Mouse (Mus musculus) cerebral cortex, adult 2 months (tissue): ENCODE results near the gene Hsd11b2.

Experiments used
- WGBS: fragments of 180-500 bp; shearing (Covaris S2); methylation state at CpG from one replicate; pipeline ENCODE4 v1.1.7; 2018; 5-methylcytosine and 5-hydroxymethylcytosine counted together

Hsd11b2 gene

DNA sequence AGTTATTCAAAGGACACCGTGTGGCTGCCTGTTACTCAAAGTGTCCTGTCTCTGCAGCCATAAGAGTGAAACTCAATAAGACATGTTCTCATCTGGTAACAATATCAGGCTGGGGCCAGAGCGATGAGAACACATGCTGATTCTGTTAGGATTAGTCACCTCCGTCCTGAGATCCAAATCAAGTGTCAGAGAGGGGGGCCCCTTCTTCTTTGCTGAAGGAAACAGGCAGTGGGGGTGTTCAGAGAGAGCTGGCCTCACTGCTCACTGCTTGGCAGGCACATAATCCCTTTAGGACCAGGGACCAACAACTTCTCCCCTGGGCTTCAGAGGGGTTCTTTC lies 34.6 kb upstream of the Hsd11b2 start:
- WGBS, result 64% methylated on average over 3 of the region's 3 CpGs

DNA sequence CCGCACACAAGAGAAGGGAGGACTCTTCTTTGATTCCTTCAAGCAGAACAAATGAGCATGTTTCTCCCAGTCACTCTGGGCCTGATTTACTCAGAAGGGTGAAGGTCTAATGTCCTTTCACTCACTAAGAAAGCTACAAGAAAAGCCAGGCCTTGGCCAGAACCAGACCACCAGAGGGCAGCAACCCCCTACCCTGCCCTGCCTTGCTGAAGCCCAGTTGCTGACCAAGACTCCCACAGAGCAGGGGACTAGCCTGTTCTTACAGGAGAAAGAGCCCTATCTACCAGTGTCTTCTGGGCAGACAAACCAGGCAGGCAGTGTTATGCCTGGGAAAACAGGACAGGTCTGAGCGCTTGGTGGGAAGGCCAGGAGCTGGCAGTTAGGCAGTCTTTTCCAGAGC lies 34.2 kb upstream of the Hsd11b2 start:
- WGBS, result 72% methylated on average over 2 of the region's 2 CpGs

DNA sequence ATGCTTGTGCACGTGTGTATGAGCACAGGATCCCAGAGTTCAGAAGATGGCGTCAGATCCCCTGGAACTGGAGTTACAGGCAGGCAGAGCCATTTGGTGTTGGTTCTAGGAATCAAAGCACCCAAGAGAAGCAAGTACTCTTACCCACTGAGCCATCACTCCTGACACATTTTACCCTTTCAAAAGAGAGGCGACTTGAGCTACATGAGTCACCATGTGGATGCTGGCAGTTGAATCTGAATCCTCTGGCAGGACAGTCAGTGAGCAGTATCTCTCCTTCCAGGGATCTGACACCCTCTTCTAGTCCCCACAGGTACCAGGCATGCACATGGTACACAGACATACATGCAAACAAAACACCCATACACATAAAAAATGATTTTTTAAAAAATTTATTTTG lies 30.5 kb upstream of the Hsd11b2 start:
- 77% methylated on average over 3 of the region's 3 CpGs for WGBS

DNA sequence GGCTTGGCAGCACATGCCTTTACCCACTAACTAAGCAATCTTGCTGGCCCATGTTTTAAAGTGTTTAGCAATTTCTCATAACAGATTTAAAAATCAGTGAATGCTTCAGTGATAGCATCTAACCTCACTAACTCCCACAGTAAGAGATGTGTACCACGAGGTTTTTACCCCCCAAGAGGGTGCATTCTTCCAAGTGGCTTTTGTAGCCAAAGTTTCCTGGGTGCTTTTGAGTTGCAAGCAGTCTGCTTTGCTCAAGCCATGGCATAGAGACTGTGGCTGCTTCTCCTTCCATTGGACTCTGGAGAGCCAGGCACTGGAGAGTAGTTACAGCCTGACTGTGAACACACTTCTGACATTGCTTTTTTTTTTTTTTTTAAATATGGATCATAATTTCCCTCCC lies 29.3 kb upstream of the Hsd11b2 start:
- WGBS, result 61% methylated on average over 1 of the region's 1 CpGs

DNA sequence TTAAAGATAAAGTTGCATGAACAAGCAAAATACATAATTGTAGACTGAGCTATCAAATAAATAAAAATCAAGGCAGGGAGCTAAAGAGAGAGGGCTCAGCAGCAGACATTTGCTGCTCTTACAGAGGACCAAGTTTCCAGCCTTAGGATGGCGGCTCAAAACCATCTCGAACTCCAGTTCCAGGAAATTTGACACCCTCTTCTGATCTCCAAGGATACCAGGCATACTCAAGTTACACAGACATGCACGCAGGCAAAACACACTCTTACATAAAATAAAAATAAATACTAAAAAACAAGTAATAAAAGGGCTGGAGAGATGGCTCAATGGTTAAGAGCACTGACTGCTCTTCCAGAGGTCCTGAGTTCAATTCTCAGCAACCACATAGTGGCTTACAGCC lies 25.1 kb upstream of the Hsd11b2 start:
- WGBS, result 56% methylated on average over 3 of the region's 3 CpGs

DNA sequence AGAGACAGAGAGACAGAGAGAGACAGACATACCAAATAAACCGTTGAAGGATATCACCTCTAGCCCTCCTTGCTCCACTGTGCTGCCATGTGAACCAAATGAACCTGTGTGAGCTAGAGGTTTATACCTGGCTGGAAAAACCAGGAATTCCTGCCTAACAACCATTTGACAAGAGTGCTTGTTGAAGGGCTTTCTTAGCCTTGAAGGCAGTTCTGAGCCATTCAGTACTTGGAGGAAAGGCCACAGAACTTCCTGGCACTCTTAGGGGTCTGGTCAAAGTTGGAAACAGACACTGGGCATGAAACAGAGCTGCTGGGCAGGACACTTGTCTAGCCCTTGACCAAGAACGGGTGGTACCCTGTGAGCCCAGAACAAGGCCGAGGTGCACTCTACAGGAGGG lies 24.0 kb upstream of the Hsd11b2 start:
- 71% methylated on average over 3 of the region's 3 CpGs for WGBS

DNA sequence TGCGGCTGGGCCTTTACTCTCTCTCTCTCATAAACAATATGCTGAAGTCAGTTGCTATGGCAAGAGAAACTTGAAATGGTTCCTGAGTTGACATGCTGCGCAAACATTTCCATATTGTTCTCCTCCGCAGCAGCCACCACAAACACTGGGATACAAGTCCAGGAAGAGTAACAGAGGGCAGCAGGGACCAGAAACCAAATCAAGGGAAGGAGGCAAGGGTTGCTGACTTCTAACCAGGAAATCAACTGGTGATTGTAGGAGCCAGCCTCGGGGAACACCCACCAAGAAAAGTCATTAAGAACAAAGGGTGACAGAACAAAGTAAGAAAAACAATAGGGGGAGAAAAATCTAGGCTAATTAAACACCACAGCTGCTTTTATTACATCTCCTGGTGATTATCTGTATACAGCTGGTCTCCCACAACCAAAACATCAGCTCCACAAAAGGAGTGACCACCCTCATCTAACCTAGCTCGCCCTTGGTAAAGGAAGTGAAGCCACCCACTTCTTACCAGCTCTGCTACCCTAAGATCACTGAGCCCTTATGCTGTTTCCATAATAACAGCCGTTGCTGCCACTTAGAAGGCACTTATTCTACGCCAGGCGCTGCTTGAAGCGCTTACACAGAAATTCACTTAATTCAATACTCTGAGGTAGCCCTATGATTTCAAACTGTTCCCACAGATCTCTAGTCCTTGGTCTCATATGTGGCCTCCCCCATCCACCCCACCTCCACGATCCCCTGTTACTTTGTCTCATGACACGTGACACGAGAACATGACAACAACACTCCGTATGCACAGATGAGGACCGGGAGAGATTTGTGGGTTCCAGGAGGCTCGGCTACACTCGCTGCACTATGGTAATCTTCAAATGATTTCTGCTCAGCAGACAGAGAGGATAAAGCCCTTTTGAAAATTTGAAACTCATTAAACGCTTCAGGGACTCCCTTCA lies 22.9 kb upstream of the Hsd11b2 start:
- WGBS, result 34% methylated on average over 17 of the region's 17 CpGs

DNA sequence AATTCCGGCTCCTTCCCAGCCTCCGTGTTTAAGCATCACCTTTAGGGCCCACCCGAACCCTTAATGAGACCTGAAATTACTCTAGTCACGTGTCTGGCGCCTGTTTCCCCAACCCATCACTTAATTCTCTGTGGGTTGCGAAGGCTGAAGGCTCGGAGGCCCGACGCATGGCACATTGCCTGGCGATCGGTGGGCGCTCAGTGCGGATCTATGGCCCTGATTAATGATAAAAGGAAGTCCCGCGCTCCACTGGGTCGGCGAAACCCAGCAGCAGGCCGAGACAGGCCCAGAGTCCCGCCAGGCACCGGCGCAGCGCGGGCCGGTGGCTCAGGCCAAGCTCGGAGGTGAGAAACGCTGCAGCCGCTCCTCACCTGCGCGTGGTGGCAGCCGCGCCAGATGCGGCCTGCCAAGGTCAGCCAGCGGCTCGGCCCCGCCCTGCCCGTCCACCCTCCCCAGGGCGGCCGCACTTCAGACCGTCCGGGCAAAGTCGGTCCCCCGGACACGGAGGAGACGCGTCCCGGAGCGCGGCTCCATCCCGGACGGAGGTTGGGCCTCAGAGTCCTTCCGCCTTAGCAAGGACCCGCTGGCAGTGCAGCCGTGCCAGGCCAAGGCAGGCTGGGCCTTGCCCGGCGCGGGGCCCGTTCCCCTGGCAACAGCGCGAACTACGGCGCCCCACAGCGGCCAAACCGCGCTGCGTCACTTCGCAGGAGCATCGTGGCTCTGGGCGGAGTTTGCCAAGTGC lies 21.9 kb upstream of the Hsd11b2 start, which contains the start of gene Zdhhc1:
Gene Zdhhc1 (minus strand): TSS at position 464 of the 742 bp plus-strand sequence.
- WGBS, result under 1% methylated on average over 68 of the region's 68 CpGs

DNA sequence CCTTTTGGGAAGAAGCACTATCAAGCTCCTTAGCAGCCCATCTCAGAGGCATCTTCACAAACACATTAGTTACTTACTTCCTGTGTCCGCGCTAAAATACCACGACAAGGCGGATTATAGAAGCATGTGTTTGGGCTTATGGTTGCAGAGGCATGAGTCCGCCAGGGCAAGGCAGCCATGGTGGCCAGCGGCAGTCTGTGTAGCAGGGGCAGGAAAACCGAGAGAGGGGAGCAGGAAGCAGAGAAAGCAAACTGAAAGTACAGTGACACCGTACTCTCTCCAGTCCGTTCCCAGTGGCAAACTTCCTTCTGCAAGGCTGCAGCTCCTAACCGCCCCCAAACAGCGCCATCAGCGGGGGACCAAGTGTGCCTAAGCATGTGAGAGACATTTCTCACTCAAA lies 18.8 kb upstream of the Hsd11b2 start:
- whole genome bisulfite sequencing, result 71% methylated on average over 12 of the region's 12 CpGs

DNA sequence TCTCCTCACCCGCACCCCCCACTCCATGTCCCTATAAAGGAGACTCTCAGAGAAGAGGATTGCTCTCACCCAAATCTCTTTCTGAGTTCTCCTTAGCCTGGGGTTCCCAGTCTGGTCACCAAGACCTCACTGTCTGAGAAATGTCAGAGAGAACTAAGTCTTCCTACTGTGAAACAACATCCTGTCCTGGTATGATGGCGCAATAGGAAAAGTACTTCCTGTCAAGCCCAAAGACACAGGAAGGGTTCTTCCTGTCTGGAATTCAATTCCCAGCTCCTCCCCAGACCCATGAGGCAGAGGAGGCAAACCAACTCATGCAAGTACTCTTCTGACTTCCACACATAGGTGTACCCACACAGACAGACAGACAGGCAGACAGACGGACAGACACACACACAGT lies 13.9 kb upstream of the Hsd11b2 start:
- WGBS, result 81% methylated on average over 3 of the region's 3 CpGs

DNA sequence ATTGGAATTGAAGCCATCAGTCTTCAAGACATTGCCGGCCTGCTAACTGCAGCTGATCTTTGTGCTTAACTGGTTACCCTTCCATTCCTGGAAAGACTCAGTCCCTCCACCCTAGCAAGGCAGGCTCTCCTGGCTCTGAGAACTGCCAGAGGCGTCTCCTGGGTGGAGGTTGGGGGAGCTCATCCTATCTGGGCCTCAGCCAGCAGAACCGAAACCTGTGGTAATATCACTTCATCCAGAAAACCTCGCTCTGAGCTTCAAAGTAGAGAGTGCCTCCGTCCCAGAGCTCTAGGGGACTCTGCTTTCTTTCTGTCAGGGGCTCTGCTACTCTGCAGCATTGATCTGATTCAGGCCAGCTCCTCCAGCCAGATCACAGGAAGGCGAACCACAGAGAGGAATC lies 11.6 kb upstream of the Hsd11b2 start:
- WGBS, result 89% methylated on average over 6 of the region's 6 CpGs

DNA sequence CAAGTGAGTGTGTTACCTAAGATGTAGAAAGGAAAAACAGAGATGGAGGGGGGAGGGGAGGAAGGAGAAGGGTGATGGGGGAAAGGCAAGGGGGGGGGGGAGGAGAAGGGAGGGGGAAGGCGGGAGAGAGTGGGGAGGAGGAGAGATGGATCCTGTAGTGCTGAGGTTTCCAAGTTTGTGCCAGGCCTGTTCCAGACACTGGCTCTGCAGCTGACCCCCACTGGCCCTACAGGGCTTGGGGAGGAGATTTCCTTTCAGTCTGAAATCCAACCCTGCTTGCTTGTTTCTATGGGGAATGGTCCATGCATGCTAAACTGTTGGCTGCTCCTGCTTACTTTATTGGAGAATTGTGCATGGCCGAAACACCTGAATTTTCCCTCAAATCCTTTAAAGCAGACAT lies 9.8 kb upstream of the Hsd11b2 start:
- WGBS, result 73% methylated on average over 2 of the region's 2 CpGs

DNA sequence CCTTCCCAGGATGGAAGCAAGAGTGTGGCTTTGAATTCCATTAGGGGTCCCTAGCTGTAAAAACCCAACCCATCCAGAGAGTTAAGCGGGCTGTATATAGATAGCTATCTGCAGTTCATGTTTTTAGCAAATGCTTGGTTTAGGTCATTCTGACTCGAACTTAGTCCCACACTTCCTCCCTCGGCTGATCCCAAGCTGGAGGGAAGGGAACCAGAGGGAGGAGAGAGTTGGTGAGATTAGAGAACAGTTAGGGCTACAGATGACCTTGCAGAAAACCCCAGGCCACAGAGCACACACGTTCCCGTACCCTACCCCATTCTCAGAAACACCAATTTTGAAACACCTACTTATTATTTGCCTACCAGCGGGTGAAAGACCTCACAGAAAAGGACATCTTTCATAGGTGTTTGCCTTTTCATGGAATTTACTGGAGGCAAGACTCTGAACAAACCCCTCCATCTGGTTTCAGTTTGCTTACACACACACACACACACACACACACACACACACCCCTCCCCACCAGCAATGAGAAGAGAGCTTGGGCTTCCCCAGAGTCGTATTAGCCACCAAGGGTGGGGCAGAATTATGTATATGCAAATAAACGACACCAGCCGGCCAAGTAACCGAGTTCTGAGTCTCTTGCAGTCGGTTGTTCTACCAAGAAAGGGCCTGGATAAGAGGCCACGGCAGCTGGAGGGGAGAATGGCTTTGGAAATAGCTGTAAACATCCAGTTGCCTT lies 8.4 kb upstream of the Hsd11b2 start:
- WGBS, result 75% methylated on average over 12 of the region's 12 CpGs

DNA sequence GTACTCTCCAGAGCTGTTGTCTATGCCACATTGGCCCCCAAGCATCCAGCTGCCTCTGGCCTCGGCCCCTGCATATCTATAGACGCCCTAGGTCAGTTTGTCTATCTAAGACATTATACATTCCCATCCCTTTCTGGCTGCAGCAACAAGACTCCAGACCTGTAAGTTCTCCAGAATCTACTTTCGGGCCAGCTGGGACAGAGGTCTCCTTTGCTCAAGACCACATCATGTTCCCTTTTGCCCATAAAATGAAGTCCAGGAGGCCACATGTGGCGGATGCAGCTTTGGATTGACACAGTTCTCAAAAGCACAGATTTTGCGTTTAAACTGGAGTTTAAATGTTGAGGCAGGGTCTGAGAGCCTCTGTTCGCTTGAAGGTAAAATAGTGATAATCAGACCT lies 4.4 kb upstream of the Hsd11b2 start:
- 94% methylated on average over 6 of the region's 6 CpGs for WGBS

DNA sequence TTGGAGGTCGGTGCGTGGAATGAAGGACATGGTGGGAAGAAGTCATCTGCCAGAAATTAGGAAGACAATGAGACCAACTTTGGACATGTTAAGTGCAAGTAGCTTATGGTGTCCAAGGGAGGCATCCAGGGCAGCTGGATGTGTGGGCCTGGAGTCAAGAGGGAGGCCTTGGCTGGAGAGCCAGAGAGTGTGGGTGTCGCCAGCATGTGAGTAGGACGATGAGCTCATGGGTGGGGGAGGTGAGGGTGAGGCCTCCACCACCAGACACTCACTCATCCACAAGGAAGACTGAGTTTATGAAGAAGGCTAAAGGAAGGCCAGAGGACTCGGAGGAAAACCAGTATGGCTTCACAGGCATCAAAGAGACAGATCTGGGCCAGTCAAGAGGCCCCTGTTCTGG lies 3.9 kb upstream of the Hsd11b2 start:
- WGBS, result 68% methylated on average over 5 of the region's 5 CpGs

DNA sequence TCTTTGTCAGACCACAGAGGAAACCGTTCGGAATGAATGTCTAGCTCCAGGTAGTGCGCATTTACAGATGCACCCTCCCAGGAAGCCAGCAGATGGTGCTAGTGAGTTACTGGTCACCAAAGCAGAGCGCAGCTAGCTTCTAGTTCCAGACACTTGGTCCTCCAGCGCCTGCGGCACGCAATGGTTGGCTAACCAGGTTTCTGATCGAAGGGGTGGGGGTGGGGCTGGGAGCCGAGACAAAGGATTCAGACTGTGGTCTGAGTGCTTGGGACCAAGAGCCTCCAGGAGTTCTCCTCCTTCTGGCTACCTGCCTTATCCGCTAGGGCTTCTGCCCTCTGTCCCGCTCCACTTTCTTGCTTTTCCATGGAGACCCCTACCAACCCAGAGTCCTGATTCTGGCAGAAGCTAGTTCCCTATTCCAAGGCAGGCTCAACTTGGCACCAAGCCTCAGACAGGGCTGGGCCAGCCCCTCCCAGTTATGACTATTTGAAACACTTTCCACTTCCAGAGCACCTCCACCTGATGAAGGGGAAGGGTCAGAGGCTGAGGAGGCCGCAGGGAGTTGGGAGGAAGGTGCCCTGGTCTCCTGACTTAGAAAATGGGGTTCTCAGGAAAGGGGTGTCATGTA lies 2.4 kb upstream of the Hsd11b2 start:
- 17% methylated on average over 12 of the region's 12 CpGs for WGBS

DNA sequence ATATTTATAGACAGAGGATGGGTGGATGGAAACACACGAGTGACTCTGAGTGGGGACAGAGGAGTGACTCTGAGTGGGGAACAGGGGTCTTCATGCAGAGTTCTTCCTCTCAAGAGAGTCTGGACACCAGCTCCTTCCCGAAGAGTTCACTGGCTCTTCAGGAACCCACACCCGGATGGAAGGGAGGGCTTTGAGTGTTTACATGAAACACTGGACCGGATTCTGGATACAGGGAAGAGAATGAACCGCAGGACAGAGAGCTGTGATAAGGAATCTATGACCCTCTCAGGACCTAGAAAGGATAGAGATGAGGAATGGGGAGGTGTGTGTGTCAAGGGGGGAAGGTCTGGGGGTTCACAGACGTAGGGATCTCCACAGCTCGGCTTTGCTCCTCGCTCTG lies 1.2 kb upstream of the Hsd11b2 start:
- 61% methylated on average over 8 of the region's 8 CpGs for WGBS

DNA sequence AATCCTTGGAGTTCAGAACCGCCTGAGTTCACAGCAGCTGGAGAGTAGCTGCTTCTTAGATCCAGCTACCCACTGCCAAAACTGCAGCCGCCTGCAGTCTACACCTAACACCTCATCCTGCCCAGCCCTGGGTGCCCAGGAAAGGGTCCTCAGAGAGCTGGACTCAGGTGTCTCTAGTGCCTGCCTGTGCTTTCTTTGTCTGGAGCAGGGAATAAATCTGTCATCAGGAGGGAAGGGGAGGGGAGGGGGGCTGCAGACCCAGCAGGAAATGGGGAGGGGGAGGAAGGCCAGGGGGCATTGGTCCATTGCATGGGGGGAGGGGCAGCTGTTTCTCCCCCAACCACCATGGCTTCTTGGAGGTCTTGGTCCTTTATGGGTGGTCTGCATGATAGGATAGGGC lies 1.0 kb downstream of the Hsd11b2 start:
- 9% methylated on average over 2 of the region's 2 CpGs for WGBS

DNA sequence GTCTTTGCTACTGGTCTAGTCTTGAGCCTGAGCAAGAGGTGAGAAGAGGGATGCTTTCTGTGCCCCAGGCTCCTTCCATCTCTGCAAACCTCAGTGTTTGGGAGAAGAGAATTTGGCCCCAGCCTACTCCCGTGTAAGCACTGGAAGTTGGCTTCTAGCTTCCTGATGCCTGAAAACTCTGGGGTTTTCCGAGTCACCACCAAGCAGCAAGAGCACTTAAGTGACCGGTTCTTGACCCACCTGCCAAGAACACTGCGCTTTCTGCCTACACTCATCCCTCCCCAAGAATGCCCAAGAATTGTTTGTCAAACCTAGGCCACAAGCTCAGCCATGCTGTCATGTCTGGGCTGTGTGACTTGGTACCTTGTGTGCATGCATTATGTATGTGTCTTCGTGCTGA lies 2.0 kb downstream of the Hsd11b2 start:
- WGBS, result 66% methylated on average over 5 of the region's 5 CpGs

DNA sequence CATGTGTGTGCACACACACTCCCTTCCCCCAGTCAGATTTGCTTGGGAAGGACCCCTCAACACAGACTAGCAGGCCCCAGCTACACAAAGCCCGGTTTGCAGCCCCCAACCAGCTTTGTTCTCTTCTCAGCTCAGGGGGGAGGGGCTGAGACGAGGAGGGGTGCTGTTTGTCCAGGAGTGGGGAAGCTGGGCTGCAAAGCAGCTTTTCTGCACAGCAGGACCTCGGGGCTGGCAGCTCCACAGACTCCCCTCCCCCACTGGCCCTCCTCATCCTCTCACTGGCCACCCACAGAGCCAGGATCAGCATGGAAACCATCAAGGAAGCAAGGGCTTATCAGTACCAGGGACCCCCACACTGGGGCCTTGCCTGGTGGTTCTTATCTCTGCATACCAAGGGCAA lies 2.5 kb downstream of the Hsd11b2 start:
- WGBS, result 22% methylated on average over 3 of the region's 3 CpGs

DNA sequence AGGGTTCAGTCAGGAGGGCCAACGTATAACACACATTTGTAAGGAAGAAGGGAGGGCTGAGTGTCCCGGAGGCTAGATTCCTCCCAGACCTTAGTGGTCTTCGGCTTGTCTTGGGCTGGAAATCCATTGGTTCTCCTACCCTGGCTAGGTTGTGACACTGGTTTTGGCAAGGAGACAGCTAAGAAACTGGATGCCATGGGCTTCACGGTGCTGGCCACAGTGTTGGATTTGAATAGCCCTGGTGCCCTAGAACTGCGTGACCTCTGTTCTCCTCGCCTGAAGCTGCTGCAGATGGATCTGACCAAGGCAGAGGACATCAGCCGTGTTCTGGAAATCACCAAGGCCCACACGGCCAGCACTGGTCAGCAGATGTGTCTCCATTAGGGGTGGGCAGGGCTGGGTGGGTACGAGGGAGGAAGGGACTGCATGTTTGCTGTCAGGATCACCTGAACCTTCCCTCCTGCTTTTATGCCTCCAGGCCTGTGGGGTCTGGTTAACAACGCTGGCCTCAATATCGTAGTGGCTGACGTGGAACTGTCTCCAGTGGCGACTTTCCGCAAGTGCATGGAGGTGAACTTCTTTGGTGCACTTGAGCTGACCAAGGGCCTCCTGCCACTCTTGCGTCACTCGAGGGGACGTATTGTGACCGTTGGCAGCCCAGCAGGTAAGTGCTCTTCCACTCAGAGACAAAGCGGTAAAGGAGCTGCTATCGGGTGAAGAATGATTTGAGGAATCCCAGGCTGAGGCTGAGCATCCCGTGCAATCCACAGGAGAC lies 3.6 kb downstream of the Hsd11b2 start:
- WGBS, result 88% methylated on average over 21 of the region's 21 CpGs
